Mouse (Mus musculus) A20 (cell line): ENCODE measurements around the gene Mink1.
A peak's percentile ranks its signal among the peaks of the same experiment; 100 is the strongest.

Experiments
- DNase-seq: peaks from one replicate; pipeline ENCODE4 v3.0.0-alpha.2; 2011; ENCODE audit warnings: low read depth, low spot score

Gene Mink1

DNA sequence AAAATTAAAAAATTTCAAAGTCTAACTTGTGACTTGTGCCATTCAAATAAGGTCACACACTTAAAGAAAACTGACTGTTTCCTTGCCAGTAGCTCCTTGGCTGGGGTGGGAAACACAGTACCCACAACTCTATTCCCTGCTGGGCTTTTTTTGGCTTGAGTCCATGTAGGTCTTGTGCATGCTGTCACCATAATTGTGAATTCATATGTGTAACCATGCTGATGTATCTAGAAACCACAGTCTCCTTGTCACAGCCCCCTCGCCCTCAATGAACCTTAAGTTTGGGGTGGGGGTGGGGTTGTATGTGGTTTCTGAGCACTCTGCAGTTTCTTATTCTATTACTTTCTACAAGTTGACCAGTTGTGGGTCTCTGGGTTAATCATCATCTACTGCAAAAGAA is 29.1 kb downstream of the Mink1 start:
- DNase-seq: no peak

DNA sequence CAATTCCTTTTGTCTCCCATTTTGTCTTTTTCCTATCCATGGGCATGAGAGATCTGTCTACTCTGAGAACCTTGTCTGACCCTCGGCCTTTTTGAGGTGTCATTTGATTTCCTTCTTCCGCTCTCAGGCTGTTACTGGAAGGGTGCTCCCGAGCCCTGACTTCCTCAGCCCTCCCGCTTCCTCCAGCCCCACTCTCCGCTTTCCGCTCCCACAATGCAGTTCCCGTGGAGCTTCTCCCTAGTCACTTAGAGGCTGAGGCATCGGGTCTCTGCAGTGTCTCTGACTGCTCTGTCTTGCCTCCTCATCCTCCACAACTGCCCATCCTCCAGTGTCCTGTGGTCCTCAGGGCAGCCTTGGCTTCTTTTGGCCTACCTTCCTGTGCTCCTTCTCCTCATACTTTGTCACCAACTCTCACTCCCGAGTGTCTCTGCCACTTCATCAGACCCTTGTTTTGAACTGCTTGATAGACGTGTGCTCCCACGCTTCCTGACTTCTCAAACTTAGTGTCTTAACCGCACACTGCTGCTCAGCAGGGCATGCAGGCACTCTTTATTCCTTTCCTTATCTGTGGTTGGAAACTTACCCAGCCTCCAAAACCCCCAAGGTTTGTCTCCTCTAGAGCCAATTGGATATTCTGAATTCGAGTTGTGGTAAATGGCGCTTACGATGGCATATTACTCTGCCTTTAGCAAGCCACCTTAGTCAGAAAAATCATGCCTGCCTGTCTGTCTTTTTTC is 31.7 kb downstream of the Mink1 start:
- no peak for DNase-seq

DNA sequence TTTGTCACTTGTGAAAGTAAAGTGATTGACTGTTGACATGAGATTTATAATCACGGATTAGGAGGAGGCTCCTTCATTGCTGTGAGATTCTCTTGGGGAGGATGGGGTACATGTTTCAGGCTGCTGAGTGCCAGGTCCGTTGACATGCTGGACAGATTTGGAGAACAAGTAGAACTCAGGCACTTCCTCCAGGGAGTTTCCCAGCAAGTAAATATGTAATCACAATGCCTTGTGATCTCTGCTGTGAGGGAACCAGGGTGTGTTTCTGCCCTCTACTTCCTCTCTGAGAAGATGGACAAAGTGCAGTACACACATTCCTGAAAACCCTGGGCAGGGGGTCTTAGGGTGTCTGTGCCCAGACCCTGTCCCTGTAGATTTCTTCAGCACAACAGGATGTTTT is 33.0 kb downstream of the Mink1 start:
- no peak for DNase-seq

DNA sequence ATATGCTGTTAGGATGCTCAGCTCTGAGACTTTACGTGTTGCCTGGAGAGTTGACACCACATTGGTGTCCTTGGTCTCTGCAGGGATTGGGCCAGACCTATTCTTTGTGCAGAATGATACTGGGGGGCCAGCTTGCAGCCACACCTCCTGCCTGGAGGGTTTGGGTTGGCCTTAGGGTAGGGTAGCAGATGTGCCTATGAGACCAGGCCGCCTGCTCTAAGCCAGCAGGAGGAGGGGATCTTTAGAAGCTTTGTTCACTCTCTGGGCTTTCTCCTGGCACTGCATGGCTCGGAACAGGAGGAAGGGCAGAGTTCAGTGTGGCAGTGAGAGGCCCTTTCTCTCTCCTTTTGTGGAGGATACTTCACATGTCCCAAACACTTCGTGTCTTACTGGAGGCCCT is 33.4 kb downstream of the Mink1 start:
- DNase-seq: no peak

DNA sequence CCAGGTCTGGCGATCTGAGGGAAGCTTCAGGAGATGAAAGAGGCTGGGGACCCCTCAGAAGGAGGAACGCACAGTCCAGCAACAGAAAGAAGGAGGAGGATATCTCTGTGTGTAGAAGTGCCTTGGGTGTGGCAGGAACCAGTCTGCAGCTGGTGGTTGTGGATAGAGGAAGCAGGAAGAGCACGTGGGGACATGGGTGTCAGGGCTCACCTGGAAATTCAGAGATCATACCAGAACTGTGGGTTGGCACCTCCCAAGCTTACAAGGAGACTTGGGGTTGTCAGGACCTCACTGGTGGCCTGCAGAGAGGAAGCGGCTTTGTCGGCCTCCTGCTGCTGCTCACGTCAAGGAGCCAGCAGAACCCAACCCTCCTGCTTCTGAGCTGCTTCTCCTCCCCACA is 34.6 kb downstream of the Mink1 start:
- DNase-seq: no peak

DNA sequence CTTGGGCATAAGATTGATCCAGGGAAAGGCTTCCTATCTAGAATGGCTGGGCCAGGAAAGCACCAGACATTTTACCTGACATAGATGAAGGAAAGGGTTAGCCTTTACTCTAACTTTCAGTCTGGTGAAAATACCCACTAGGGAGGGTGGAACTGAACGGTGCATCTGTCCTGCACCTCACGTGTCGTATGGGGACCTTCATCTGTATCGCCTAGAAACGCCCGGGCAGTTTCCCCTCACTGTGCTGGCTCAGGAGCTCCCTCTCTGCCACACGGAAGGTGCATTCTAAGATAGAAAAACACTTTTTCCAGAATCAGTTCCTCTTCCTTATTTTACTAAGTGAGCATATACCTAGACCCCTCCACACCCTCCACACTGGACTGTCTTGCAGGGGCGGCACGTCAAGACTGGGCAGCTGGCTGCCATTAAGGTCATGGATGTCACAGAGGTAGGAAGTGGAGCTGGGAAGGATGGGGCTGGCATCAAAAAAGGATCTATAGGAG is 35.8 kb downstream of the Mink1 start:
- peak; percentile 14 for DNase-seq

DNA sequence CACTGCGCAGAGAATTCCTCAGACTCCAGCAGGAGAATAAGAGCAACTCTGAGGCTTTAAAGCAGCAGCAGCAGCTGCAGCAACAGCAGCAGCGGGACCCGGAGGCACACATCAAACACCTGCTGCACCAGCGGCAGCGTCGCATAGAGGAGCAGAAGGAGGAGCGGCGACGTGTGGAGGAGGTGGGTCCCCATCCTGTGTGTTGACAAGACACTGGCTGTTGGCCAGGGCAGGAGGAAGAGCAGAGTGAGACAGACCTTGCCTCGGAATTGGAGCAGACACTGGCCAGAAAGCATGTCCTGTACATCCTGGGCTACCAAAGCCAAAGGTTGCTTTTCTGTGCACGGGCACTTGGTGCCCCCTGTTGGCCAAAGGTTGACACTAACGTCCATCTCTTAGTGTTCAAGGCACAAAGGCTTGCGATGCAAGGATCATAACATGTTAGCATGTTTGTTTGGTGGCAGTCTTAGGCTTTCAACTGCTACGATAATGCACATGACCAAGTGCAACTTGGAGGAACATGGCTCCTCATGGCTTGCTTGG is 42.4 kb downstream of the Mink1 start:
- DNase-seq: peak; percentile 71

DNA sequence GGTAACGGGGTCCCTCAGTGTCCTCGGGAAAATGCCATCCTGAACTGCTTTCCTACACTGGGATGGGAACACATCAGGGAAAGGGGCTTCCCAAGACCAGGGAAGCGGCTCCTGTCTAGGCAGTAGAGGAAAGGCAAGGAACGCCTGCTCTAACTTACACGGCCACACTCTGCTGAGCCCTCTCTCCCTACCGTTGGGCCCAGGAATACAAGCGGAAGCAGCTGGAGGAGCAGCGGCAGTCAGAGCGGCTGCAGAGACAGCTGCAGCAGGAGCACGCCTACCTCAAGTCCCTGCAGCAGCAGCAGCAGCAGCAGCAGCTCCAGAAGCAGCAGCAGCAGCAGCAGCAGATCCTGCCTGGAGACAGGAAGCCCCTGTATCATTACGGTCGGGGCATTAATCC is 44.0 kb downstream of the Mink1 start:
- no peak for DNase-seq

DNA sequence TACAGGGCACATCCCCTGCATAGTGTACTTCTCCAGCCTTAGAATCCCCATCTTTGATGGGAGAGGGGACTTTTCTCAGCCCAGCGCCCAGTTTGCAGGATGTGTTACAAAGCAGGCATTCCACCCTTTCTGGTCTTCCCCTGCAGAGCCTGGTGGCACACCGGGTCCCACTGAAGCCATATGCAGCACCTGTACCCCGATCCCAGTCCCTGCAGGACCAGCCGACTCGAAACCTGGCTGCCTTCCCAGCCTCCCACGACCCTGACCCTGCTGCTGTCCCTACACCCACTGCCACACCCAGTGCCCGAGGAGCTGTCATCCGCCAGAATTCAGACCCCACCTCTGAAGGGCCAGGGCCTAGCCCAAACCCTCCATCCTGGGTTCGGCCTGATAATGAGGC is 44.9 kb downstream of the Mink1 start:
- no peak for DNase-seq

DNA sequence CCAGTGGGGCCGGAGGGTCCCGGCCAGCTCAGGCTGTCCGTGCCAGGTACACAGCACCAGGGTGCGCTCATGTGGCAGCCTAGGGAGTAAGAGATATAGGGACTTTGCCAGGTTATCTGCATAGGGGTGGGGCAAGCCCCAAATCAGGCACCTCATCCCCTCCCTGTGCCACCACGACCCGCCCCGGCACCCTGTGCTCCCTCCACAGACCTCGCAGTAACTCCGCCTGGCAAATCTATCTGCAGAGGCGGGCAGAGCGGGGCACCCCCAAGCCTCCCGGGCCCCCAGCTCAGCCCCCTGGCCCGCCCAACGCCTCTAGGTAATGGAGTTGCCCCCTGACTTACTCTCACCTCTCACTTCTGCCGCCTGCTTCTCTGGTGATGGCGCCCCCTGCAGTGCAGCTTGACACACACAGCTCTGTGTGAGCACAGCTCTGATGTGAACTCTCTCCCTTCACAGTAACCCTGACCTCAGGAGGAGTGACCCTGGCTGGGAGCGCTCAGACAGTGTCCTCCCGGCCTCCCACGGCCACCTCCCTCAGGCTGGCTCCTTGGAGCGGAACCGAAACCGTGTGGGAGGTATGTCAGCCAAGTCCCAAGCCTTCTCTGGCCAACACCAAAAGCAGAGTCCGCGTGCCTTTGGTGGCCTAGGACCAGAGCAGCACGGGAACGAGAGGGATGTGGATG is 45.8 kb downstream of the Mink1 start:
- DNase-seq: peak; percentile 36

DNA sequence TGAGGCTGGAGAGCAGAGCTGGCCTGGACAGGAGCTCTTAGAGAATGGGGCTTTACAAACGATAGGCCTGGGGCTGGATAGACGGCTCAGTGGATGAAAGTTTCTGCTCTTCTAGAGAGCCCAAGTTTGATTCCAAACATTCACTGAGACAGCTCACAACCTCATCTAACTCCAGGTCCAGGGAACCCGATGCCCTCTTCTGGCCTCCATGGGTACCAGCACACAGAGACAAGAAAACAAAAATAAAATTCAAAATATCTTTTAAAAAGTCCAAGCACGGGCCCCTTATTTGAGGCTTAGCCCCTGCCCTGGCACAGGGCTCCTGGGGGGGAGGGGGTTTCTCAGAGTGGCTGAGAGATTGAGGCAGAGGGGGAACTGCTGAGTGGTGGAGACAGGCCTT is 48.1 kb downstream of the Mink1 start:
- no peak for DNase-seq

DNA sequence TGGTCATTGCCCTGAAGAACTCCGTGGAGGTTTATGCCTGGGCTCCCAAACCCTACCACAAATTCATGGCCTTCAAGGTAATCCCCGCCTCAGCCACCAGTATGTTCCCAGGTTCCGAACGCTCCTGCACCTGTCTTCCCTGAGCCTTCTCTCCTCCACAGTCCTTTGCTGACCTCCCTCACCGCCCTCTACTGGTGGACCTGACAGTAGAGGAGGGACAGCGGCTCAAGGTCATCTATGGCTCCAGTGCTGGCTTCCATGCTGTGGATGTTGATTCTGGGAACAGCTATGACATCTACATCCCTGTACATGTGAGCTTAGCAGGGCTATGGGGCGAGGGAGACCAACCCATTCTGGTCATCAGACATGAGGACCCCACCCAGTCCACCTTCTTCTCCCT is 49.8 kb downstream of the Mink1 start:
- DNase-seq: no peak

DNA sequence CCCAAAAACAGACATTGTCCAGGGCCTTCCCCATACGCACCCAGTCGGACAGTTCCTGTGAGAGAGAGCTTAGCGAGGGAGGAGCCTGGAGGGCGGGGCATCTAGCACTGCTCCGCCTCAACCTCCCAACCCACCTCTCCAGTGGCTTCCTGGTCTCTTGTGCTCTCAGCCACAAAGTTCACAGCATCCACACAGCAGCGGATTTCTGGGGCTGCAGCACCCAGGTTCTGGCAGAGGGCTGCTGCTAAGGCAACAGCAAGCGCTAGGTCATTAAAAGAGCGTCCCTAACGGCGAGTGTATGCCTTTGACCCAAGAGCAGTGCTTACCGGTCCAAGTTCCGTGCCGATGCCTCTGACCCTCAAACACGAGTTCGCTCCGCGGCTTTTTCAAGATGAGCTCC is 52.4 kb downstream of the Mink1 start:
- DNase-seq: no peak

DNA sequence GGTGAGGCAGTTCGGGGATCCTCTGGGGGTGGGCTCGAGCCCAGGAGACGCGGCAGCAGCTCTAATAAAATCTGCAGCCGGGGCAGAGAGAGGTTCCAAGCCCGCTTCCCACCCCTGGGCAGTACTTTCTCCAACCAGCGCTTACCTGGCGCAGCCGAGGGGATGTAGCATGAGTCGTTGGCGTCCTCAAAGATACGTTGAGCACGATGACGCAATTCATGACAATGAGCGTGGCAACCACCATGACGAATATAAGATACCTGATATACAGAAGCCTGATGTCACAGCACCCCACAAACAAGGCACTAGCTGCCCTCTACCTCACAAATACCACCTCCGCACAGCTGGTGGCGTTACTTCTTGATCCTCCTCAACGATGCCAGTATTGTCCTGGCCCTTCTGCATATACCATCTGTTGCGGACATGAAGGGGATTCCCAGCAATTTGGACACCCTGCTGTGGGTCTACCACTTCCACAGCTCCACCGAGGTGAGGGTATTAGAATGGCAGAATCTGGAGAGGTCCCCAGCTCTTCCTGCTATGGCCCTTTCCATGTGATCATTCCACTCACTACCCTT is 52.9 kb downstream of the Mink1 start, which contains the start of gene 4930544D05Rik:
TSS of gene 4930544D05Rik (plus strand) at position 333 of the 578 bp plus-strand sequence.
- DNase-seq: no peak

DNA sequence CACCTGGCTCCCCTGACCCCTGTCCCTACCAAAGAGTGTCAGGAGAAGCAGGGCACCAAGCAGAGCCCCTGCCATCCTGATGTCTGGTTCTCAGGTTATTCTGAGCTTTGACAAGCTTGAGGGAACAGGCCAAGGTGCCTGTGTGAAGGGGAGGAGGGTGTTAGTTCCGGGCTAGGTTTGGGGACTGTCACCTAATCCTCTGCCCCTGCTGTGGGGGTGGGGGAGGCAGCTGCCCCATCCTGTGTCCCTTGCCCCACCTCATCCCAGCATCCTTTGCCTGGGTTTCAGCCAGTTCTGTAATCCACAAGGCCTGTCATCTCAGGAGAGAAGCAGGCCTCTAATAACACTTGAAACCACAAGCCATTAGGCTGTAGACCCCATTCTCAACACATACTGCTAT is 56.4 kb downstream of the Mink1 start, which contains the start of gene Chrne:
TSS of gene Chrne (minus strand) at position 116 of the 400 bp plus-strand sequence.
- no peak for DNase-seq

DNA sequence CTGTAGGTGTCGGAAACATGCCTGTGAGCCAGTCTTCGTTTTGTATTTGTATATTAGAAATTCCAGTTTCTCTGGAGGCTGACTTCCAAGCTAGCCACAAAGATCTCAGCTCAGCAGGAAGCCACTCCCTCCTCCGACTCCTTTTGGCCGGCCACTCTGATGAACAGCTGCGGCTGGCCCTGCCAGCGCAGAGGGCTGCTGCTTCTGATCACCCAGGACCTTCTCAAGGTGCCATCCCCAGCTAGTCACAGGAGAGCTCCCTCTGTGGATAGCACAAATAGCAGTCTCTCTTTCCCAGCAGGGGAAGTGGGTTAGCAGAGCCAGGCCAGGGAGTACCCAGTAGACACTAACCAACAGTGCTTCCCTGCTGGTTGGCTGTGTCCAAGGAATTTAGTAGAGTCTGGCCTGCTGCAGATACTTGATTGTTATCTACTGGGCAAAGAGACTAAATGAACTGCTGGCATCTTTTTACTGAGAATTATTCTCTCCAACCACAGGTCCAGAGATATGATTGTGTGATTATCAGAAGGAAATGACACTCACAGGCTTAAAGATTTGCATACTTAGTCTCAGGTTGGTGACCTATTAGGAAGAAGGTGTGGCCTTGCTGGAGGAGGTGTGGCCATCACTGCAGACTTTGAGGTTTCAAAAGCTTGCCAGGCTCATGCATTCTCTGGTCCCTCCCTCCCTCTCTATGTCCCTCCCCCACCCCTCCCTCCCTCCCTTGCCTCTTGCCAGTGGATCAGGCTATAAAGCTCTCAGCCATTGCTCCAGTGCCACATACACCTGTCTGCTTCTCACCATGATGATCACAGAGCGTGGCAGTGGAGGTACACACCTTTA is 59.5 kb downstream of the Mink1 start:
- DNase-seq: peak; percentile 69

DNA sequence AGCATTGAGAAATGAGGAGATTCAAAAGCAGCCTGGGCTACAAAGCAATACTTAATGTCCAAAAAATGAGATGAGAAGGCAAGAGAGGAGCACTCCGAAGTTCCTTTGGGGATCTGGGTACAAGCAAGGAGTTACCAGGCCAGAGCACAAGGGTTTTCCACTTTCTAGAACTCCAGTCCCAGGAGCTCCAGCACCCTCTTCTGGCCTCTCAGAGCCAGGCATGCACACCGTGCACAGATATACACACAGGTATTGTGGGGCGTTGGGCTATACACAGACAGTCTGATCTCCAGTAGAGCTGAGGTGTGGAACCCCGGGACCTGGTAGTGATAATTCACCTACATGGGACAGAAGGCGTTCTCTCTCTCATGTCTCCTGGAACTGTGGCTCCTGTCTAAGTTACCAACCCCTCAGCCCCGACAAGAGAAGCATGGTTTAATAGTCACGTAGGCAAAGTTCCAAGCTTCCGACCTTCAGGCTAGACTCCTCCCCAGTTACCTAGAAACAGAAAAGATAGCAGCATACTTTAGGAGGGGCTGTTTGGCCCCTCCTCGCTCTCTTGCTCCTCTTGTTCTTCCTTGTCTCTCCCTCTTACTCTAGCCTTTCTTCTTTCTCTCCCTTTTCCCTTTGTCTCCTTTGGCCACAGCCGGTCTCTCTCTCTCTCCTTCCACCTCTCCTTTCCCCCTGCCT is 60.5 kb downstream of the Mink1 start:
- DNase-seq: peak; percentile 34

DNA sequence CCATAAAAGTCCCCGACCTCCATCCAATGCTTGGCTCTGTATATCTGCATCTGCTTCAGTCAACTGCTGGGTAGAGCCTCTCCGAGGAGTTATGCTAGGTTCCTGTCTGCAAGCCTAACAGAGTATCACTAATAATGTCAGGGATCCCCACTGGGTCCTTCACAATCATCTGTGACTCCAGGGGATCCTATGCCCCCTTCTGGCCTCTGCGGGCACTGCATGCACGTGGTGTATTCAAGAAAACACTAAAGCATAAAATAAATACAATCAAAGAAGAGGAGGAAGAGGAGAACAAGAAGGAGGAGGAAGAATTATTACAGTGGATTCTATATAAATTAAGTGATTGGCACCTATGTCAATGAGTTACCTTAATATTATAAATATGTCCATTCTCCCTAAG is 62.8 kb downstream of the Mink1 start:
- peak; percentile 77 for DNase-seq

DNA sequence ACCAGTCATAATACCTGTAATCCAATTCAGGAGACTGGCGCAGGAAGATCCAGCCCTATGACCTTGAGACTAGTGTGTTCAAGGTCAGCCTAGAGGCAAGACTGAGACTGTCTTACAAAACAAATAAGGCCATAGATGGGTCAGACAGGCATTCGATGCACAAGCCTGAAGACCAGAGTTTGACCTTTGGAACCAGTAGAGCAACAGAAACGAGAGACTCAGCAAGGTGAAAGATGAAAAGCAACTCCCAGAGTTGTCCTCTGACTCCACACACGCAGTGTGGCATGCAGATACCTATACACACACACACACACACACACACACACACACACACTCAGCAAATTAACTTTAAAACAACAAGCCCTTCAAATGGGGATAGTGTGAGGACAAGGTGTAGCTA is 64.2 kb downstream of the Mink1 start:
- no peak for DNase-seq

DNA sequence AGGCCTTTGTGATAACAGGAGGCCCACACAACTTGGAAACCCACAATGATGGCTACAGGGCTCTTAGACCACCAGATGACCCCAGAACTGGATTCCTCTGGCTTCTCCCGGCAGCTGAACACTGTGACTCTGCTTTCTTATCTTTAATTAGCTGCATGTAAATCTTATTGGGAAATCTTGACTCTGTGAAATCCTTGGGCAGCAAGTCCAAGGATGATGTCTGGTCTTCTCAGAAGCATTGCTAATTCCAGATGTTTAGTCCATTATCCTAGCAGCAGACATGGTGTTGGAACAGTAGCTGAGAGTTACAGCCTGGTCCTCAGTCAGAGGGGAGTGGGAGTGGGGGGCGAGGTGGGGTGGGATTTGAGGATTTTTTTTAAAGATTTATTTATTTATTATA is 65.8 kb downstream of the Mink1 start:
- DNase-seq: no peak

DNA sequence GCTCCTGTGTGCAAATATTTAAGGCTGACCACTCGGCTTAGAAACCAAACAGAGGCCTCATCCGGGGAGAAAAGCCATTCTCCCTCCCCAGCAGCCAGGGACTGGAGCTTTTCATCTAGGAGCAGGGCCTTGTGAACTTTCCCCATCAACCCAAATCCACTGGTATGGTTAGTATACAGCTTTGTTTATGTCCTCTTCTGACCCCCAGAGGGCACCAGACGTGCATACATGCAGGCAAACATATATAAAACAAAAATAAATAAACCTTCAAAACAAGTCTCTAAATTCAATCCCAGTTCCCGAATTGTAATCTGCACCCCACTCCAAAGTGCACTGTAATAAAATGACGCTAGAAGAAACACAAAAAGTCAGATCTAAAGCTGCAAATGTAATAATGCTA is 66.9 kb downstream of the Mink1 start:
- peak; percentile 72 for DNase-seq
